Mouse (Mus musculus): Measurements from ENCODE around the gene Dach1.

GRCm38 (mm10) chr14:98172394-98172905 lies 2.9 kb upstream of the Dach1 start:
- TF ChIP-seq TAL1 (IDR thresholded peaks at IDR 0.05; ENCODE audit: low read length), result no peak
- TF ChIP-seq GATA1 (IDR thresholded peaks at IDR 0.05; ENCODE audit: low read length), result no peak

Measured in erythroblast, embryonic 14.5 days (primary cell).